Mouse (Mus musculus) thymus, postnatal 25 days (tissue): Measurements from ENCODE around the gene Kiss1.
"Not testable (repeated sequence)": the region's sequence is repeated elsewhere in the genome, so short reads cannot be mapped to it uniquely, and the experiment has no call there.

Experiments used
- DNase-seq: peaks from one replicate; pipeline ENCODE4 v3.0.0; 2022

The Kiss1 gene

GRCm38 (mm10) chr1:133323333-133323732 lies 1.7 kb downstream of the Kiss1 start:
- no peak for DNase-seq

- no peak for DNase-seq
Observed at GRCm38 (mm10) chr1:133325951-133326350, 4.3 kb downstream of the Kiss1 start.

- no peak for DNase-seq
Observed at GRCm38 (mm10) chr1:133327094-133327493, 5.4 kb downstream of the Kiss1 start.

- no peak for DNase-seq
Observed at GRCm38 (mm10) chr1:133328299-133328795, 6.7 kb downstream of the Kiss1 start.

GRCm38 (mm10) chr1:133328896-133329637 lies 7.4 kb downstream of the Kiss1 start:
- DNase-seq, result no peak

GRCm38 (mm10) chr1:133329638-133329964 lies 7.9 kb downstream of the Kiss1 start:
- no peak for DNase-seq

- DNase-seq, result no peak
Observed at GRCm38 (mm10) chr1:133331142-133331541, 9.5 kb downstream of the Kiss1 start.

- no peak for DNase-seq
Observed at GRCm38 (mm10) chr1:133332656-133333430, 11.2 kb downstream of the Kiss1 start.

- DNase-seq, result no peak
Observed at GRCm38 (mm10) chr1:133333937-133334336, 12.3 kb downstream of the Kiss1 start.

- not testable (repeated sequence) for DNase-seq
Observed at GRCm38 (mm10) chr1:133340403-133340802, 18.7 kb downstream of the Kiss1 start.

- no peak for DNase-seq
Observed at GRCm38 (mm10) chr1:133344357-133344756, 22.7 kb downstream of the Kiss1 start.

GRCm38 (mm10) chr1:133346531-133346930 lies 24.9 kb downstream of the Kiss1 start:
- DNase-seq, result no peak

- no peak for DNase-seq
Observed at GRCm38 (mm10) chr1:133347226-133347625, 25.6 kb downstream of the Kiss1 start.

GRCm38 (mm10) chr1:133347693-133348520 lies 26.2 kb downstream of the Kiss1 start:
- DNase-seq, result no peak

GRCm38 (mm10) chr1:133350210-133350609 lies 28.5 kb downstream of the Kiss1 start, which contains the start of gene Ren1:
Gene Ren1, plus strand, starts transcription at chr1:133350510.
- DNase-seq, result no peak

GRCm38 (mm10) chr1:133351762-133352161 lies 30.1 kb downstream of the Kiss1 start:
- no peak for DNase-seq

- peak; percentile 82 for DNase-seq
Observed at GRCm38 (mm10) chr1:133353371-133353809, 31.7 kb downstream of the Kiss1 start.

GRCm38 (mm10) chr1:133355469-133355868 lies 33.8 kb downstream of the Kiss1 start:
- no peak for DNase-seq

GRCm38 (mm10) chr1:133355912-133356311 lies 34.2 kb downstream of the Kiss1 start:
- no peak for DNase-seq

- DNase-seq, result no peak
Observed at GRCm38 (mm10) chr1:133356330-133356729, 34.7 kb downstream of the Kiss1 start.

GRCm38 (mm10) chr1:133361006-133361405 lies 39.3 kb downstream of the Kiss1 start:
- no peak for DNase-seq

- DNase-seq, result no peak
Observed at GRCm38 (mm10) chr1:133362103-133362502, 40.4 kb downstream of the Kiss1 start.
